Mouse (Mus musculus) neutrophil, adult 5-6 weeks (primary cell): ENCODE results near the gene Plpp1. TPM values are rescaled to one million over a fixed set of nuclear protein-coding genes. Genes with fewer than 3 reads are reported as not detected.

Source experiments
- ATAC-seq: fragments of 151-379, 151-347 bp; 2 replicates; pipeline ENCODE4 v1.8.0; 2017; ENCODE audit warnings: mild to moderate bottlenecking, moderate TSS enrichment; ENCODE audit not compliant: insufficient number of reproducible peaks, poor library complexity, low FRiP score, severe bottlenecking; ENCODE audit errors: extremely low read depth
- total RNA-seq: library from RNA; stranded (forward); fragments of 200-1000 nt; gene quantifications from 2 replicates; pipeline ENCODE4 v1.2.3, GENCODE M21; 2017

Plpp1 gene
- total RNA-seq, 1 experiment from 2014 or later: 1.5 TPM

- ATAC-seq: no peak
Observed at GRCm38 (mm10) chr13:112771447-112772208, 29.0 kb upstream of the Plpp1 start.

- ATAC-seq: no peak
Observed at GRCm38 (mm10) chr13:112772252-112772651, 28.3 kb upstream of the Plpp1 start.

GRCm38 (mm10) chr13:112772861-112773260 lies 27.7 kb upstream of the Plpp1 start:
- no peak for ATAC-seq

- ATAC-seq: no peak
Observed at GRCm38 (mm10) chr13:112773991-112774675, 26.5 kb upstream of the Plpp1 start.

- no peak for ATAC-seq
Observed at GRCm38 (mm10) chr13:112775856-112776255, 24.7 kb upstream of the Plpp1 start.

GRCm38 (mm10) chr13:112778407-112778806 lies 22.2 kb upstream of the Plpp1 start:
- ATAC-seq: no peak

GRCm38 (mm10) chr13:112785305-112785704 lies 15.3 kb upstream of the Plpp1 start:
- no peak for ATAC-seq

GRCm38 (mm10) chr13:112786142-112786541 lies 14.4 kb upstream of the Plpp1 start:
- ATAC-seq: no peak

GRCm38 (mm10) chr13:112786942-112787533 lies 13.6 kb upstream of the Plpp1 start:
- ATAC-seq: no peak

- ATAC-seq: no peak
Observed at GRCm38 (mm10) chr13:112790774-112791173, 9.8 kb upstream of the Plpp1 start.

GRCm38 (mm10) chr13:112791906-112792305 lies 8.7 kb upstream of the Plpp1 start:
- no peak for ATAC-seq

- no peak for ATAC-seq
Observed at GRCm38 (mm10) chr13:112798243-112798952, 2.2 kb upstream of the Plpp1 start.

- no peak for ATAC-seq
Observed at GRCm38 (mm10) chr13:112798953-112799305, 1.7 kb upstream of the Plpp1 start.

GRCm38 (mm10) chr13:112799721-112800241 lies 811 bp upstream of the Plpp1 start:
- ATAC-seq: no peak

GRCm38 (mm10) chr13:112801381-112802004 lies 901 bp downstream of the Plpp1 start:
- ATAC-seq: 0 out of 2 replicates have a peak, but pooled peaks have one; percentile 28

GRCm38 (mm10) chr13:112803106-112803505 lies 2.5 kb downstream of the Plpp1 start:
- ATAC-seq: no peak

GRCm38 (mm10) chr13:112803661-112804060 lies 3.1 kb downstream of the Plpp1 start:
- no peak for ATAC-seq

GRCm38 (mm10) chr13:112805529-112805928 lies 4.9 kb downstream of the Plpp1 start:
- ATAC-seq: no peak
